Mouse (Mus musculus) urinary bladder, postnatal 36 days (tissue): ENCODE measurements around the gene Nde1.
A peak's percentile ranks its signal among the peaks of the same experiment; 100 is the strongest.

Experiments
- DNase-seq, 2 experiments: peaks; one replicate each; pipeline ENCODE4 v3.0.0; 2022; ENCODE audit warnings: low spot score in 2 of 2, mixed read lengths in 1 of 2

Nde1 gene

GRCm38 (mm10) chr16:14160941-14161340, 2.1 kb upstream of the Nde1 start:
- no peak for DNase-seq

GRCm38 (mm10) chr16:14163731-14164130, 656 bp downstream of the Nde1 start:
- no peak for DNase-seq

GRCm38 (mm10) chr16:14166490-14166889, 3.4 kb downstream of the Nde1 start:
- no peak for DNase-seq

GRCm38 (mm10) chr16:14169706-14170105, 6.6 kb downstream of the Nde1 start:
- no peak for DNase-seq

- DNase-seq, result no peak
Measured at GRCm38 (mm10) chr16:14178041-14178440, 15.0 kb downstream of the Nde1 start.

GRCm38 (mm10) chr16:14180163-14180733, 17.2 kb downstream of the Nde1 start:
- no peak for DNase-seq

- no peak for DNase-seq
Measured at GRCm38 (mm10) chr16:14182360-14182759, 19.3 kb downstream of the Nde1 start.

GRCm38 (mm10) chr16:14183856-14184255, 20.8 kb downstream of the Nde1 start:
- DNase-seq, result no peak

- DNase-seq, result no peak
Measured at GRCm38 (mm10) chr16:14185516-14185915, 22.4 kb downstream of the Nde1 start.

GRCm38 (mm10) chr16:14194164-14194950, 31.3 kb downstream of the Nde1 start:
- no peak for DNase-seq

GRCm38 (mm10) chr16:14195427-14195826, 32.4 kb downstream of the Nde1 start:
- peak; percentile 32 to 58 for DNase-seq

GRCm38 (mm10) chr16:14198798-14199197, 35.7 kb downstream of the Nde1 start:
- DNase-seq, result no peak

- no peak for DNase-seq
Measured at GRCm38 (mm10) chr16:14215156-14215555, 52.1 kb downstream of the Nde1 start.

GRCm38 (mm10) chr16:14237100-14237723, 74.1 kb downstream of the Nde1 start:
- DNase-seq, result peak; percentile 62 to 73

GRCm38 (mm10) chr16:14242059-14242458, 79.0 kb downstream of the Nde1 start:
- DNase-seq, result no peak
